Mouse (Mus musculus): ENCODE data around the gene Plekhg2. TPM values are rescaled to one million over a fixed set of nuclear protein-coding genes. Genes with fewer than 3 reads are reported as not detected.

Gene Plekhg2
- total RNA-seq, 2 experiments from 2014 or later: 15.0 to 15.7 TPM

DNA sequence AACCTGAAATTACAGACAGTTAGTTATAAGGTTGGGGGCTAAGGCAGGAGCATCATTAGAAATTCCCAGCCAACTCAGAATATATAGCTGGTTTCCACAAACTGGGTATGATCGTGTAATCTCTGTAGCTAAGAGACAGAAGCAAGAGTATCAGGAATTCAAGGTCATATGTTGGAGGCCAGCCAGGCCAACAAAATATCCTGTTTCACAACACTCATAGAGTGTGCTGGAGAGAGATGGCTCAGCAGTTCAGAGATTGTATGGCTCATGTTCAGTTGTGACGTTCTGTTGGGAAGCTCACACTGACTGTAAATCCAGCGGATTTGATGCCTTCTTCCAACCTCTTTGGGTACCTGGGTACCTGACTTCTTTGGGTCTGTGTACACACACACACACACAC, 24.7 kb downstream of the Plekhg2 start:
- intact Hi-C loops (cut with DNase I; ENCODE audit: low total_unique reads): no loop called here
- no peak for DNase-seq

DNA sequence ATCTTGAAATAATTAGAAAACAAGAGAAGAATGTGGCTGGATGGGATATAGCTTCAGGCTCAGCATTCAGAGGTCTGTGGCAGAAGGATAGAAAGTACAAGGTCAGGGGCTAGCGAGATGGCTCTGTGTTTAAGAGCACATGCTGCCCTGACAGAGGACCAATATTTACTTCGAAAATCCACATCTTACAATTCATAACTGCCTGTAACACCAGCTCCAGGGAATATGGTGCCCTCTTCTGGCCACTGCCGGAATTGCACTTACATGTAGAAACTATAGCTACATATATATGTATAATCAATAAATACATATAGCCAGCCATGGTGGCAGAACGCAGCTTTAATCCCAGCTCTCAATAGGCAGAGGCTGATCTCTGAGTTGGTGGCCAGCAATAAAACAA, 27.8 kb downstream of the Plekhg2 start:
- intact Hi-C loops (cut with DNase I; ENCODE audit: low total_unique reads): no loop called here
- peak; percentile 47 for DNase-seq

DNA sequence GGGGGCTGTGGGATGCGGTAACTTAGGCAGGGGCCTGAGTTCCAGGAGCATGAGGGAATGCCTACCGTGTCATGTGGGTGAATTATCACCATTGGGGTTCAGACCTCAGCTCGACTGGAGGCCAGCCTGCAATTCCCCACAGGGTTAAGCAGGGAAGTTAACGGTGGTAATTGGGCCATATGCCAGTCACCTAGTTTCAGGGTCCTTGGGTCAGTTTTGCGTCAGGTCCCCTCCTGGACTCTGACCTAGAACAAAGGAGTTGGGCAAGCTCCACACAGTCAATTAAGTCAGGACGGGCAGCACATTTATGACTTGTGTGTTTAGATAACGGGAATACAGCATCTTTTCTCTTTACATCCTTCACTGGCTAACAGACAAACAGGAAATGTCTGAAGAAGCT, 31.0 kb downstream of the Plekhg2 start:
- intact Hi-C loops (cut with DNase I; ENCODE audit: low total_unique reads): no loop called here
- DNase-seq: no peak

DNA sequence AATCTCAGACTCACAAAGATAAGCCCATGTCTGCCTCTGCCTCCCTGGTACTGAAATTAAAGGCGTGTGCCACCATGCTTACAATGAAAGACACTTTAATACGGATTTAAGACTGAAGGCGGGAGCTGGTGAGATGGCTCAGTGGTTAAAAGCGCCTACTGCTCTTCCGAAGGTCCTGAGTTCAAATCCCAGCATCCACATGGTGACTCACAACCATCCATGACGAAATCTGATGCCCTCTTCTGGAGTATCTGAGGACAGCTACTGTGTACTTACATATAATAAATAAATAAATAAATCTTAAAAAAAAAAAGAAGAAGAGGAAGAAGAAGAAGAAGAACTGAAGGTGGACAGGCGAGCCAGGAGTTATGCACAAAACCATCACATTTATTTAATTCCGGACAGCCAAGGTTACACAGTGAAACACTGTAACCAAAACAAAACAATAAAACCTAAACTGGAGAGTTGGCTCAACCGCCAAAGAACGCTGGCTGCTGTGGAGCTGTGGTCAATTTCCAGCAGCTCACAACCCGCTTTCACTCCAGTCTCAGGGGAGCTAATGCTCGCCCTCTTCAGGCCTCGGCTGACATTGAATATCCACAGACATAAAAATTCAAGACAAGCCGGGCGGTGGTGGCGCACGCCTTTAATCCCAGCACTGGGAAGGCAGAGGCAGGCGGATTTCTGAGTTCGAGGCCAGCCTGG, 33.0 kb downstream of the Plekhg2 start:
- peak; percentile 67 for DNase-seq
- intact Hi-C loops (cut with DNase I; ENCODE audit: low total_unique reads): no loop called here

DNA sequence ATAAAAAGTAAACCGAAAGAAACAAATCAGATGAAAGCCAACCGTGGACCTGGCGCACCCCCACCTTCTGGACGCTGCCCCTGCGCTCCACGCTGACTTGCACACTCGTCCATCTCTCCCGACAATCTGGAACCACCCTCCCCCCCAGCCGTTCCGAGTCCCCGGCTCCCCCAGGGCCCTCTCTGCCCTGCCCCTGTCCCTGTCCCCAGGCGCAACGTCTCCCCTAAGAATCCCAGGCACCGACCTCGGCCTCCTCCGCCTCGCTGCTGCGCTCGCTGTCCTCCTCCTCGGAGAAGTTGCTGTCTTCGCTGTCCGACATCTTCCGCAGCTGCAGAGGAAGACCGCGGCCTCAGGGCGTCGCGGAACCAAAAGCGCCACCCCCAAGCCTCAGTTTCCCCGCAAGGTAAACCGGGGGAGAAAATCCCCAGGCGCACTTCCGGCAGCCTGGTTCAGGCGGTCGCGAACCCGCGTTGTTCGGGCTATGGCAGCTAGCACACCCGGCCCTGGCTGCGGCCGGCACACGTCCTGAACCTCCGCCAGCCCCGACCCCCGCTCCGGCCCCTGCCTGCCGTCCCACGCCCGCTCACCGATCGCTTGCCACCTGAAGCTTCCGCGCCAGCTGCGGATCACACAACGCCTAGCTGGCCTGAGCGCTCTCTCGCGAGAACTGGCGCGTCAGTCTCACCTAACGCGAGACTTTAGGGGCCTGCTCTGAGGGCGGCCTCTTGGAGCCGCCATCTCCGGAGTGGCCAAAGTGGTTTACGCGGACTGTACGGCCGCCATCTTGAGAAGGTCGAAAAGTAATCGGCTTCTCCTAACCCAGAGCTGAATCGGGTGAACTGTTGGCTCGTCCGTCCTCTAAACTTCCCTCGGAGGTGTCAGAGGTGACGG, 34.0 kb downstream of the Plekhg2 start, which contains the start of gene Supt5:
Gene Supt5 (minus strand): TSS at position 639 of the 891 bp plus-strand sequence.
- DNase-seq: peak; percentile 97
- intact Hi-C loops (cut with DNase I; ENCODE audit: low total_unique reads): no loop called here

DNA sequence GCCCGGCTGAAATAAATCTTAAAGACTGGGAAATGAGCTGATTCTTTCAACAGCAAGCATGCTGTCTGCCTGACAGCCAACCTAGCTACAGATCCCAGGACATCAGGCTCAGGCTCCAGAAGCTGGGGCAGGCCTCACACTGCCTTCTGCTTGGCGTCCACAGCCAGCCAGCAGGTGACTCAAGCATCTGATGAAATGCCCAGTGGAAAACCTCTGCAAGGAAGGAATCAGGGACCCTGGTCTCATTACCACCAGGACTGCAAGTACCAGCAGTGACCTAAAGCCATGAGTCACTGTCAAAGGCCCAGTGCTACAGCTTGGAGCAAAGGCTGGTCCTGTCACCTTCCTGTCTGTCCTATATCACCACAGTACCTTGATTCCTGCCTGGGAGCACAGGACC, 36.9 kb downstream of the Plekhg2 start:
- intact Hi-C loops (cut with DNase I; ENCODE audit: low total_unique reads): no loop called here
- no peak for DNase-seq

DNA sequence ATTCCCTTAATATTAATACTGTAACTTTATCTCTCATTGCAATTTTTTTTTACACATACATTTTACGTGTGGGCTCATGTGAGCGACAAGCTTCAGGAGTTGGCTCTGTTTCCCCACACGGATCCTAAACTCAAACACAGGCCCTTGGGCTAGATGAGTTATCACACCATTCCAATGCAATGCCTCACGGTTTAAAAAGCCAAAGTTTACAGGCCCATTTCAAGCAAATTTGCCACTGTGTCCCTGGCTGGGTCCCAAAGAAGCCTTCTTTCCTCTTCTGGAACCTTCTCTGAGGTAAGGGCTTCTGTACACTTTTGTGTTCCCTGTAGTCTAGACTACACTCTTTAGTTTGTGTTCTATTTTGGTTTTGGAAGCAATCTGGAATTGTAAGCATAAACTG, 37.9 kb downstream of the Plekhg2 start:
- intact Hi-C loops (cut with DNase I; ENCODE audit: low total_unique reads): no loop called here
- DNase-seq: no peak

DNA sequence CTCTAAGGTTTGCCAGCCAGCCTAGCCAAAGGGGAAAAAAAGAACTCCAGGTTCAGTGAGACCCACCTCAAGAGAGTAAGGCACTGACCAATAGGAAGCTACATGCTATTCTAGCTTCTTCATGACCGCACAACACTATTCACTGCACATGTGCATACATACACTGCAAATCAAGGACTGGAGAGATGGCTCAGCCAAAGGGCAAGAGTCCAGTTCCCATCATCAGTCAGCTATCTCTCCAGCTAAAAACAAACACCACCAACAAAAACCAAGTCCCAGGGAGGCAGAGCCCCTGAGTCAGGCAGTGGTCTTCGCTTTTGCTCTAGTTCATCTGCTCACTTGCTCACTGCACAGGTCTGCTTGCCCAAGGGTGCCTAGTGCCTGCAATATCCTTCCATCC, 44.1 kb downstream of the Plekhg2 start:
- DNase-seq: no peak
- intact Hi-C loops (cut with DNase I; ENCODE audit: low total_unique reads): no loop called here

DNA sequence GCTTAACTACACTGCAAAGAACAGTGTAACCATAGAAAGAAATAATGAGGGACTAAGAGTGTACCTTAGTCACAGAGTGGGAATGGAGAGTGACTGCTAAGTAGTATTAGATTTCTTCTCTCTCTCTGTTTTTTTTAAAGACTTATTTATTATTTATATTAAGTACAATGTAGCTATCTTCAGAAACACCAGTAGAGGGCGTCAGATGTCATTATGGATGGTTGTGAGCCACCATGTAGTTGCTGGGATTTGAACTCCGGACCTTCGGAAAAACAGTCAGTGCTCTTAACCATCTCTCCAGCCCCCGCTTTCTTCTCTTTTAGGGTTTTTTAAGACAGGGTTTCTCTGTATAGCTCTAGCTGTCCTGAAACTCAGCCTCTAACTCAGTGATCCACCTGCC, 45.9 kb downstream of the Plekhg2 start:
- intact Hi-C loops (cut with DNase I; ENCODE audit: low total_unique reads): no loop called here

DNA sequence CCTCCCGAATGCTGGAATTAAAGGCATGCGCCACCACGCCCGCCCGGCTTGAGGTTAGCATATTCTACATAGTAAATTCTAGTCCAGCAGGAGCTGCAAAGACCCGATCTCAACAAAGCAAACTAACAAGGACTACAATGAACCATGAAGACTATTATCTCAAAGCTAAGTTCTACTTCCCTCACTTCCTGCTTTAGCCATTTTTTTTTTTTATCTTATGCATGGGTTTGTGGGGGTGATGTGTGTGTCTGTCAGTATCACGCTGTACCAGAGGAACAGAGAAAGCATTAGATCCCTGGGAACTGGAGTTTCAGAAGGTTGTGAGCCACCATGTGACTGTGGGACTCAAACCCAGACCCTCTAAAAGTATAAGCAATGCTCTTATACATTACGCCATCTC, 47.1 kb downstream of the Plekhg2 start:
- DNase-seq: no peak
- intact Hi-C loops (cut with DNase I; ENCODE audit: low total_unique reads): no loop called here

More for the DNA sequence above, 45.9 kb downstream of the Plekhg2 start:
- DNase-seq: no peak

DNA sequence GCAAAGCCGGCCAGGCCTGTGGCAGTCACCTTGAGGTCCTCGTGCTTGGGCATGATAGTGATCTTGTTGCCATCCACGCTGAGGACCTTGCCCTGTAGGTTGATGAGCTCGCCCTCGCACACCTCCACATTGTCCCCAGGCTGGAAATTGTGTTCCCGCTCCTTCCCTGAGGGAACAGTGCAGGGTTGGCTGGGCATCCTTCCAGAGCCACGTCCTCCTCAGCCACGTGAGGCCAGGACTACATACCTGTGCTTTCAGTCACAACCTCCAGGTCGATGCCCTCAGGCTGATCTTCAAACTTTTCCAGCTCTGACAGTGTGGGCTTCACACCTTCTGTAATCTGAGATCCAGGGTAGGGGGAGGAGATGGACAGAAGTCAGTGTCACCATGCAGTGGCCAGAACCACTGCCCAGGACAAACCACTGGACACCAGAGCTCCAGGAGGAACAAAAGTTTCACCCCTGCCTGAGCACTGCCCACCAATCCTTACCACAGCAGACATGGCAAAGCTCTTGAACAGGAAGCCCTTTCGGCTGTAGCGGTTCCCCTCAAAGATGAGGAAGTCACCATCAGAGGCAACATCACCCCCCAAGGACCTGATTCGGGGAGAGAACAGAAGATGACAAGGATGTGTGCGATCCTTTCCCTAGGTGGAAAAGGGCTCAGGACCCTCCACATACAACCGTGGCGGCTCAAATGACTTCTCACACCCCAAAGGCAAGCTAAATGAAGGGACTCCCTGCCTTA, 50.3 kb downstream of the Plekhg2 start:
- intact Hi-C loops (cut with DNase I; ENCODE audit: low total_unique reads): no loop called here
- no peak for DNase-seq

DNA sequence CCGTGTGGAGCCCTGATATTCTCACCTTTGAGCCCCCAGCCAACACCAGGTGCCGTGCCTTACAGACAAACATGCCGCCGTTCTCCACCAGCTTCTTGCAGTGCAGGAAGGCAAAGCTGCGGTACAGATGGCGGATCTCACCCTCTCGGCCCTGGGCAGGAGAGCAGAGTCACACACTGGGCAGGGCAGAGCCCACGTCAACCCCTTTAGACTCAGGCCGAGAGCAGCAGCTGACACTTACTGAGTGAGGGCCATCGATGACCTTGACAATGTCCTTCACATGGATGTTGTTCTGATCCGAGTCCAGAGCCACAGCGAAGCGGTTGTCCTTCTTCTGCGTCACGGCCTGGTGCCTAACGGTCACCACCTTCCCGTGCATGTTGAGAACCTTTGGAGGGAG, 53.7 kb downstream of the Plekhg2 start:
- no peak for DNase-seq
- intact Hi-C loops (cut with DNase I; ENCODE audit: low total_unique reads): no loop called here

DNA sequence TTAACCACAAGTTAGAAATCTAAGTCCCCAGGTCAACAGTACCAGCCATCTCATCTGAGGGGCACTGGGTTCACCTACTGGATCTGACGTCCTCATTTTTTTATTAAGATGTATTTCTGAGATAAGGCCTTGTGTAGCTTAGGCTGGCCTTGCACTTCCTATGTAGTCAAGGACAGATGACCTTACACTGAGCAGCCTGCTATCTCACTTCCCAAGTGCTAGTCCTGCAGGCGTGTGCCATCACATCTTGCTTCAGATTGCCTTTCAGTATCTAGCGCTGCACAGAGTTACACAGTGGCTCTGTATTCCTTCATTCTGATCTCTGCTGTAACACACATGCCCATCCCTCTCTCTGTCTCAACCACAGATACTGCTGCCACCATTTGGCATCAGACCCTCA, 54.4 kb downstream of the Plekhg2 start:
- intact Hi-C loops (cut with DNase I; ENCODE audit: low total_unique reads): no loop called here

DNA sequence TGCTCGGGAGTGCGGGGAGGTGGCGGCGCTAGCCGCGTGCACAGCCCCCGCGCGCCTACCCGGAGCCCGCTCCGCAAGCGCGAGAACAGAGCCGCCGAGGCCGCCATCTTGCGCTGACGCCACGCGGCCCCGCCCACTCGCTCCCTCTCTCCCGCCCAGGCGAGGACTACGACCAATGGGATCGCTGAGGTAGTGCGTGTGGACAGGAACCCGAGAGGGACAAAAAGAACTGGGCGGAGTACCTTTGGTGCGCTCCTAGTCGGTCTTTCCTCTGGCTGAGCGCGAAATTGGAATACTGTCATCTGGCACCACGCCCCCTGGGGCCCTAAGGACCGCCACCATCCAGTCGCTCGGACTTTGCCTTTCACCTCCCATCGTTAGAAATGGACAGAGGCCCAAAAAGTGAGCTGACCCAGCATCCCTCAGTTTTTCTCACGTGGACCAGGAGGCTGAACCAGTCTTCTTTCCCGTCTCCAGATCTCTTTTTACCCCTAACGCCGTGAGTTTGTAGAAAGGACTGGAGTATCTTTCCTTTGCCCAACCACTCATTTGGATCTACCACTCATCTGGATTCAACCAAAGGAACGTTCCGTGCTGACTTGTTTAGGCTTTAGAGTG, 60.4 kb downstream of the Plekhg2 start, which contains the start of gene Timm50:
Gene Timm50 (minus strand): TSS at position 147 of the 618 bp plus-strand sequence.
- peak; percentile 98 for DNase-seq
- intact Hi-C loops (cut with DNase I; ENCODE audit: low total_unique reads): no loop called here

More for the DNA sequence above, 54.4 kb downstream of the Plekhg2 start:
- DNase-seq: no peak

DNA sequence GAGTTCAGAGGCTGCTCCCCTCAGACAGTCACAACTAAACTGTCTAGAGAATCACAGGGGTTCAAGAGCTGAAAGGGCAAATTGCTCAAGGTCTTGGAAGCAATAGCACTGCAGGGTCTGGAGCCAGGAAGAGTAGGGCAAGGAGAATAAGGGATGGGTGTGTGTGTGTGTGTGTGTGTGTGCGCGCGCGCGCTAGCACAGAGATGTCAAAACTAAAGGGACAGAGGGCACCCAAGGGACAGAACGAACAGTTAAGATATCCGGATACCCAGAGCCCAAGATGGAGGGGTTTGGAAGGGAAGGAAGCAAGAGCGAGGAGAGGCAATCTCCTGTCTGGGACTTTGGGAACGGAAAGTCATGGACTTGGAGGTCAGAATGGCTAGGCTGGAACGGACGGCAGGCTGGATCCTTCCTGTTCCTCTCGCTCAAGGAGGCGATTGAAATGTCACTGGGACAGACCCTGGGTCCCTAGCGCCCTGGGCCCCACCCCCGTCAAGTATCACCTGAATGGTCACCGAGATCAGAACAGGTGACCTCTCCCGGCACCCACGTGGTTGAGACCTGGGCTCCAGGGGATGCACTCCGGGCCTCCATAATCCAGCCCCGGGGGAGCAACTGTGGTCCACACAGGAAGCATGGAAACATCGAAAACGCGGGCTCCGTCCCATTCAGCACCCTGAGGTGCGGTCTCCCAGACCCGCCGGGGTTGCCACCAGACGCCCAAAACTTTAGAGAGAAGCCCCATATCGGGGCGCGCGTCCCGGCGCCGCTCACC, 61.1 kb downstream of the Plekhg2 start:
- intact Hi-C loops (cut with DNase I; ENCODE audit: low total_unique reads): no loop called here
- DNase-seq: no peak

DNA sequence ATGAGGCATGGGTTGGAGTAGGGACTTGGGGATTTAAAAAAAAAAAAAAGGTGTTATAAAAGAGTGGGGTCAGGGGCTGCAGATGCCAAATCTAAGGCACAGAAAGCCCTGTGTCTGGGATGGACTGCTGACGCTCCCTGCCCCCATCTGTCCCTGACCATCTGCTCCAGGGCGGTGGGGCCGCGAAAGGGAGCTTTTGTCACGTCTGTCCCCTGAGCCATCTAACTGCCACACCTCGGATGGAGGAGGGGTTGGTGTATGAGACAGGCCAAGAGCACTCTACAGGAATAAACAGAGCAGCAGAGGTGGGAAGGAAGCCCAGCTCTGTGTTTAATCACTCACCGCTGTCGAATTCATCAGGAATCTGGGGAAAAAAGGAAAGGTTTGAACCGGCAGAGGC, 62.7 kb downstream of the Plekhg2 start:
- no peak for DNase-seq
- intact Hi-C loops (cut with DNase I; ENCODE audit: low total_unique reads): loop anchor here (10.0 kb wide), 1 partner anchor 95 kb away; no protein-coding TSS in a partner anchor
